Mouse (Mus musculus) embryo, embryonic 10 days (tissue): Measurements from ENCODE around the gene Gm49403.

Source experiments
- DNase-seq: peaks from one replicate; pipeline ENCODE4 v3.0.0-alpha.2; 2015; ENCODE audit warnings: low spot score

The Gm49403 gene

GRCm38 (mm10) chr19:8911810-8912209 lies 28.1 kb downstream of the Gm49403 start:
- no peak for DNase-seq

DNA sequence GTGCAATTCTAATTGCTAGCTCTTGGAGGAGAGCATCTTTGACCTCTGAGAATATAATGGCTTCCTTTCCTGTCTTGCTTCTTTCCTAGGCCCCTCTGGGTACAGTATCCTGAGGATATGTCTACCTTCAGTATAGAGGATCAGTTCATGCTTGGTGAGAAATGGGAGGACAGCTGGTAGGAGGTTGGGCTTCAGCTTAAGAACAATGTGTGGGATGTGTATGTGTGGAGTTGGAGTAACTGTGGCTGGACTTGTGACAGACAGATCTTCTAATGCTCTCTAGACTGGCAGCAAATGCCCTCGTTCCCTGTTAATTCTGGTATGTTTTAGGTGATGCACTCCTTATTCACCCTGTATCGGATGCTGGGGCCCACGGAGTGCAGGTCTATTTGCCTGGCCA lies 30.5 kb downstream of the Gm49403 start:
- no peak for DNase-seq

GRCm38 (mm10) chr19:8919000-8919399 lies 35.3 kb downstream of the Gm49403 start:
- DNase-seq: no peak

GRCm38 (mm10) chr19:8919684-8920072 lies 35.9 kb downstream of the Gm49403 start:
- DNase-seq: no peak

GRCm38 (mm10) chr19:8920073-8920736 lies 36.5 kb downstream of the Gm49403 start, which contains the start of gene B3gat3:
Gene B3gat3 (plus strand): TSS chr19:8920374.
- peak; percentile 99 for DNase-seq

- DNase-seq: peak; percentile 79
Observed at GRCm38 (mm10) chr19:8920836-8921291, 37.1 kb downstream of the Gm49403 start.

GRCm38 (mm10) chr19:8921741-8922140 lies 38.0 kb downstream of the Gm49403 start:
- no peak for DNase-seq

- DNase-seq: no peak
Observed at GRCm38 (mm10) chr19:8926766-8927165, 43.0 kb downstream of the Gm49403 start.

- DNase-seq: no peak
Observed at GRCm38 (mm10) chr19:8927891-8928525, 44.3 kb downstream of the Gm49403 start.

DNA sequence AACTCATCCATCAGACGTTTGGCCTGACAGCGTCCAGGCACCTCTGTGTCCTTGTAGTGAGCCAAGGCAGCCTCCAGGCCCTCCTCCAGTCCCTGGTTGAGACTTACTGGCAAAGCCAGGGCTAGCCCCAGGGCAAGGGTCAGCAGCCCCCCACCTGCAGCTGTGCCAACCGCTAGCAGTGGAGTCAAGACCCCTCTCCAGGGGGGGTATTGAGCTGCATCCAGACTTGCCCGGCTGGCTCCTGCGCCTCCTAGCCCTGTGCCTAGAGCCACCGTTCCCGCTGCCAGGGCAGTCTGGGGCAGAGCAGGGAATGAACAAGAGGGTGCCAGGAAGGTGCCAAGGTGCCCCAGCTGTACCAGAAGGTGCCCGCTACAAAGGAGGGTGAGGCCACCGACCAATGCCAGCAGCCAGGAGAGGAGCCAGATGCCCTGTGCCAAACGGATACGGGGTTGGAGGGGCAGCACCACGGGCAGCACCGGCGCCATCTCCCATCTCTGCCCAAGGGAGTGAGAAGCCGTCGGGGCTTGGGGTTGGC lies 45.0 kb downstream of the Gm49403 start:
- no peak for DNase-seq

- peak; percentile 90 for DNase-seq
Observed at GRCm38 (mm10) chr19:8929224-8930088, 45.7 kb downstream of the Gm49403 start, which contains the start of the genes Rom1 and Eml3. Gene Rom1 (minus strand): TSS chr19:8929356. Gene Eml3 (plus strand): TSS chr19:8929552.

GRCm38 (mm10) chr19:8930117-8930516 lies 46.4 kb downstream of the Gm49403 start:
- peak; percentile 25 for DNase-seq

GRCm38 (mm10) chr19:8930771-8931170 lies 47.0 kb downstream of the Gm49403 start:
- no peak for DNase-seq

- no peak for DNase-seq
Observed at GRCm38 (mm10) chr19:8936736-8937135, 53.0 kb downstream of the Gm49403 start.
